ENCODE assay signal across 9 mouse cellular contexts in the genomic region with DNA sequence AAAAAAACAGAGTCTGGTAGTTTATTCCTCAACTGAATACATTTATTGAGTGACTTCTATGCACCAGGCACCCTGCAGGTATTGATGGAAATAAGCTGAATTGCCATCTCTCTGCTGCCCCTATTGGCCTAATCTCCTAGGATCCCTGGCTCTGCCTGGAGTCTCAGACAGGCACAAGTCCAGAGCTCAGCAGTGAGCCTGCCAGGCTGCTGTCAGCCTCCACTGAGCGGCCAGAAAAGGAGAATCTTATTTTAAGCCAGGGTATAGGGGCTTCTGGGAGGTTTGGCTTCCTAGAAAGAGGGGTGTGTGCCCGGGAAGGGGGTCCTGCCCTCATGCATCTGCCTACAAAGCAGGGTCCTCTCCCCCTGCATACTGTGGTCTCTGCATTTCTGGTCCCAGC. TPM values are rescaled to one million over a fixed set of nuclear protein-coding genes. Genes with fewer than 3 reads are reported as not detected.
A peak's percentile ranks its signal among the peaks of the same experiment; 100 is the strongest.
DNase-seq lines count a peak whose midpoint lies in the region; ATAC-seq lines count a peak whose summit lies in the region.
"Had no signal": no experiment of that assay in that cellular context is flagged by ENCODE, and none has a peak within 500 bp of the region (broad histone marks: within the 10 kb centered on the region; RNA-seq: fewer than 3 reads in every experiment).

No protein-coding gene starts in this region.

- H3K9me3 ChIP-seq in intestine, embryonic 14.5 days (ENCODE audit: control insufficient read depth, low read length), result no peaks in the 10 kb centered on the region
- H3K9me3 ChIP-seq in intestine, embryonic 15.5 days, result no peaks in the 10 kb centered on the region
- H3K9me3 ChIP-seq: G1E had no signal

- peak; percentile 60 for DNase-seq in intestine, embryonic 14.5 days (ENCODE audit: low spot score)
- DNase-seq in MN1 (ENCODE audit: low spot score), result peak; percentile 44
- peak; percentile 12 for DNase-seq in cerebellum, adult 8-10 months
- DNase-seq in gastrocnemius, postnatal 14 days, result peak; percentile 61
- peak; percentile 48 to 66 for DNase-seq in kidney, postnatal 4 days
- peak; percentile 50 to 63 for DNase-seq in lung, postnatal 4 days
- DNase-seq in spleen, postnatal 10 days (ENCODE audit: low spot score in 2 of 2), result no peak

- H3K36me3 ChIP-seq in intestine, embryonic 14.5 days (ENCODE audit: control insufficient read depth, insufficient read depth, low read length), result no peaks in the 10 kb centered on the region
- no peaks in the 10 kb centered on the region for H3K36me3 ChIP-seq in intestine, embryonic 15.5 days
- H3K36me3 ChIP-seq: G1E had no signal

- H3K4me2 ChIP-seq in intestine, embryonic 14.5 days (ENCODE audit: low read length), result no peak overlapping the region
- no peak overlapping the region for H3K4me2 ChIP-seq in intestine, embryonic 15.5 days (replicated peaks)

- H3K4me1 ChIP-seq in intestine, embryonic 14.5 days (replicated peaks; ENCODE audit: control insufficient read depth, insufficient read depth, low read length), result peaks cover 3% of the 10 kb centered on the region; the same call in 1 of the 2 replicates
- H3K4me1 ChIP-seq in intestine, embryonic 15.5 days (replicated peaks), result peaks cover 11% of the 10 kb centered on the region; the same call in 1 of the 2 replicates

- no peak overlapping the region for H3K27ac ChIP-seq in intestine, embryonic 14.5 days (ENCODE audit: low read depth)
- H3K27ac ChIP-seq in intestine, embryonic 15.5 days, result no peak overlapping the region

- WGBS in intestine, embryonic 14.5 days, result 25% methylated on average over 2 of the region's 2 CpGs
- WGBS in intestine, embryonic 15.5 days, result 32% methylated on average over 2 of the region's 2 CpGs

- no peaks in the 10 kb centered on the region for H3K27me3 ChIP-seq in intestine, embryonic 14.5 days (replicated peaks; ENCODE audit: control insufficient read depth, insufficient read depth, low read length)
- H3K27me3 ChIP-seq in intestine, embryonic 15.5 days (replicated peaks), result no peaks in the 10 kb centered on the region

- intact Hi-C loops in gastrocnemius, postnatal 14 days (cut with DNase I; ENCODE audit: low total_unique reads), result no loop called here

- no peak for ATAC-seq in intestine, embryonic 14.5 days (replicated peaks; ENCODE audit: low FRiP score, low TSS enrichment, low read depth)
- no peak for ATAC-seq in intestine, embryonic 15.5 days

- no peak overlapping the region for H3K9ac ChIP-seq in intestine, embryonic 14.5 days (ENCODE audit: low read length)
- no peak overlapping the region for H3K9ac ChIP-seq in intestine, embryonic 15.5 days

- H3K4me3 ChIP-seq in intestine, embryonic 14.5 days (ENCODE audit: low read depth, low read length), result no peak overlapping the region
- H3K4me3 ChIP-seq in intestine, embryonic 15.5 days (replicated peaks), result no peak overlapping the region

RNA-seq across cellular contexts. Expression of gene Lrmda, which starts 1.4 kb away (rescaled TPM):
- 0.63 and 0.70 TPM in 2 replicates for polyA plus RNA-seq in intestine, embryonic 14.5 days (2014; fragmentation: Nextera tagmentation; extraction: Ambion mirVana)
- 0.71 and 0.87 TPM in 2 replicates for polyA plus RNA-seq in intestine, embryonic 15.5 days (2015; fragmentation: Nextera tagmentation; extraction: Ambion mirVana)
- total RNA-seq in gastrocnemius, postnatal 14 days (2021), result 1 to 10 TPM; 1.6 to 1.7 TPM
- total RNA-seq: G1E had no signal
- polyA plus RNA-seq: G1E had no signal

RNA-seq across cellular contexts. Expression of gene Zfp503, which starts 31.5 kb away (rescaled TPM):
- polyA plus RNA-seq in intestine, embryonic 14.5 days (2014; fragmentation: Nextera tagmentation; extraction: Ambion mirVana), result 11.4 and 12.7 TPM in 2 replicates
- polyA plus RNA-seq in intestine, embryonic 15.5 days (2015; fragmentation: Nextera tagmentation; extraction: Ambion mirVana), result 14.2 and 16.5 TPM in 2 replicates
- 1 to 10 TPM; 7.2 to 9.7 TPM for total RNA-seq in gastrocnemius, postnatal 14 days (2021)
- total RNA-seq: G1E had no signal

Comparison
In these comparisons a context has a peak if more than half of its experiments do, and no peak if none do; other contexts are left out.
1. DNase-seq: peak in intestine, embryonic 14.5 days (single experiment), MN1 (single experiment), cerebellum, adult 8-10 months (single experiment), gastrocnemius, postnatal 14 days (single experiment), kidney, postnatal 4 days (2 of 2) and lung, postnatal 4 days (2 of 2); none in spleen, postnatal 10 days (0 of 2).